Mouse (Mus musculus): ENCODE measurements around the gene H2-Q6.
"Not testable (repeated sequence)": the region's sequence is repeated elsewhere in the genome, so short reads cannot be mapped to it uniquely, and the experiment has no call there.

- TF ChIP-seq ZC3H11A (IDR thresholded peaks at IDR 0.05; ENCODE audit: borderline replicate concordance, low read depth, low read length); CHD2 (IDR thresholded peaks at IDR 0.05; ENCODE audit: low read depth, low read length): not testable (repeated sequence)
Observed at GRCm38 (mm10) chr17:35468936-35469335, 44.3 kb downstream of the H2-Q6 start.
